Mouse (Mus musculus) regulatory T cell (primary cell): ENCODE results near the gene Slc45a3.

ENCODE experiments used
- in situ Hi-C: fragments of 300-600 bp; cut with MboI, MseI; formaldehyde crosslinking; loops from one replicate; pipeline ENCODE4 v1.15.1; 2025; ENCODE audit warnings: high pct_unique_total_duplicates

Slc45a3 gene

DNA sequence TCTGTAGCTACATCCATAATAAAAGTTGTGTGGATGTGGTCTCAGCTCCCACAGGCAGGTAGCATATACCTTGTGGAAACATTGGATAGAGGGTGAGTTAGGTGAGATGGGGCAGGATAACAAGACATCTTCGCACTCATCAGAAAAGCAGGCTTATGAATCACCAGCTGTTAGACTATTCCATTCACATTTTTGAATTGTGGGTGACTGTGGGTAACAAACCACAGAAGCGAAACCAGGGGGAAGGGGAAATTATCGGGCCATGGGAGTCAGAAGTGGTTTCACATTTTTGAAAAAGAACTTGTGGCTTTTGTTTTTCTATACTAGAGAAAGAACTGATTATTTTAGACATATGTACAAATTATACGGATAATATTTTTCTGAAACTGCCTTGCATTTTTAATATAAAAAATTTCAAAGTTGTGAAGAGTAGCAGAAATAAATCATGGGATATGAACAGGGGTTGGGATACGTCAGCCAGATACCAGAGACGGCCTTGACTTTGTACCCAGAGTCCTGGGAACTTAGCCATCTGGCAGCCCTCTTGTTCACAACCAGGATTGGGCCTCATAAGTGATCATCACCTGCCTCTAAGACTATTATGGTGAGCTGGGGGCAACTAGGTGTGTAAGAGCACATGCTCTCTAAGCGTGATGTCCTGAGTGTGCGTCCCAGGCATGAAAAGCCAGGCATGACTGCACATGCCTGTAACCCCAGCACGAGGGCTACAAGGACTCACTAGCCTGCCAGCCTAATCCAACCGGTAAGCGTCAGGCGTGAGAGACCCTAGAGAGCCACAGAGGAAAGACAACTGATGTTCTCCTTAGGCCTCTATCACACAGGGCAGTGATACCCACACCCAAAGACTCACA is 30.6 kb downstream of the Slc45a3 start:
- in situ Hi-C loops, result no loop called here

DNA sequence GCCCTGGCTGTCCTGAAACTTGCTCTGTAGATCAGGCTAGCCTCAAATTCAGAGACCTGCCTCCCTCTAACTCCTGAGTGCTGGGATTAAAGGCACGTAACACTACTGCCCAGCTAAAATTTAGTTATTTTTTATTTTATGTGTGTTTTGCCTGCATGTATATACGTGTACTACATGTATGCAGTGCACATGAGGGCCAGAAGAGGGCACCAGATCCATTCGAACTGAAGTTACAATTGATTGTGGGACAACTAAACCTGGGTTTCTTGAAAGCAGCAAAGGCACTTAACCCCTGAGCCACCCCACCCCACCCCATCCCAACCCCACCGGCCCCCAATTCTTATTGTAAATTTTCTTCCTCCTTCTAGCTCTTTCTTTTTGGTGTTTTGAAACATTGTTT is 32.3 kb downstream of the Slc45a3 start:
- in situ Hi-C loops, result loop anchor here (5.0 kb wide), 2 partner anchors 52 to 112 kb away; no protein-coding TSS in a partner anchor

DNA sequence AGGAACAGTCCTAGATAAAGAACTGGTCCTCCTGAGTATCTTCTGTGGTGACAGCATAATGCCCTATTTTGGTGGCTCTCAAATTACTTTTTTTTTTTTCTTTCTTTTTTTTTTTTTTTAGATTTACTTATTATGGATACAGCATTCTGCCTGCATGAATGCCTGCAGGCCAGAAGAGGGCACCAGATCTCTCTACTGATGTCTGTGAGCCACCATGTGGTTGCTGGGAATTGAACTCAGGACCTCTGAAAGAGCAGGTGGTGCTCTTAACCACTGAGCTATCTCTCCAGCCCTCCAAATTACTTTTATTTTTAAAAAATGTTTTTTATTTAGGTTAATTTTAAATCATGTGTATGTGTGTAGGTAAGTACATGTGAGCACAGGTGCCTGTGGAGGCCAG is 37.7 kb downstream of the Slc45a3 start:
- in situ Hi-C loops, result no loop called here

DNA sequence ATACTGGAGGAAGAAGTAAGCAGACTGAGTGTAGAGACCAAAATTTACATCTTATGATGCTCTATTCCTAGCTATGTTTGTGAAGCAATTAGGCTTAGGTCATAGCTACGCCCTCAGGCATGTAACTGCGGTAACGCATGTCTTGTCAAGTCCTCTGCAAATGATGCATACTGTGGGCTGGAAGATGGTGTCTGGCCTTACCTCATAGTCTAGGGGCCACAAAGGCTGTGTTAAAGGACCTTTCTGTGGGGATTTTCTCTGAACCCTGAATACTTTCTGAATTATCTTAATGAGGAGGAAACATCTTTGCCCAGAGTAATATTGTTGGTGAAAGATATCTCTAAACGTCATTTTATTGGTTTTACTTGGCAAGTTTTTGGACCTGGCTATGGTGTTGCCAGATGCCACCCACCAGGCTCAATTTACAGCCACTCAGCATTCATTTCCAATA is 39.1 kb downstream of the Slc45a3 start:
- in situ Hi-C loops, result no loop called here

DNA sequence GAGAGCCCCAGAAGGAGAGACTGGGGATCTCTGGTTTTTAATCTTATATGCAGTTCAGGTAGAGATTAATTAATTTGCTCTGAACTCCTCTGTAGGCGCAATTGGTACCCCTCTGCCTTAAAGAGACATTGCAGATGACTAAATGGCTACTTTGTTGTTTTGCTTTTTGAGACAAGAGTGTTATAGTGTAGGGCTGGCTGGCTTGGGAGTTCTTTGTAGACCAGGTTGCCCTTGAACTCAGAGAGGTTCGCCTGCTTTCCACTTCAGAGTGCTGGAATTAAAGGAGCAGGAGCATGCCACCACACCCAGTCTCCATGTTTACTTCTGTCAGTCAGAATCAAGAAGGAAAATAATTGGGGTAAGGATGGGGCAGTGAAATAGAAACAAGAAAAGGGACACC is 40.3 kb downstream of the Slc45a3 start:
- in situ Hi-C loops, result no loop called here

DNA sequence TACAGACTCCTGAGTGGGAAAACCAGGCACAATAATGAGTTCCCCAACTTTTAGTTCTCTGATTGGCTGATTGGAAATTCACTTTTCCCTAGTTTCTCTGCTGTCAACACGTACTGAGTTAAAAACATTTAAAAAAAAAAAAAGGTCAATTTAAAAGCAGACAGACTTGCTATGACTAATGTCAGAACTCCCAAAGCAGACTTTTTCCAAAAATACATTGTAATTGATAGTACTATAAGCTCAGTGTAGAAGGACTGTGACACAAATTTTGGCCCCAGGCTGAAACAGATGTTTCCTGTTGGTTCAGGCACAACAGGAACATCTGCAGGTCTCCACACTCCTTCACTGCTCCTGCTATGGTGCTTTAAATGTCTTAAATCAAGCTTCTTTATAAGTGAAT is 41.0 kb downstream of the Slc45a3 start:
- in situ Hi-C loops, result no loop called here

DNA sequence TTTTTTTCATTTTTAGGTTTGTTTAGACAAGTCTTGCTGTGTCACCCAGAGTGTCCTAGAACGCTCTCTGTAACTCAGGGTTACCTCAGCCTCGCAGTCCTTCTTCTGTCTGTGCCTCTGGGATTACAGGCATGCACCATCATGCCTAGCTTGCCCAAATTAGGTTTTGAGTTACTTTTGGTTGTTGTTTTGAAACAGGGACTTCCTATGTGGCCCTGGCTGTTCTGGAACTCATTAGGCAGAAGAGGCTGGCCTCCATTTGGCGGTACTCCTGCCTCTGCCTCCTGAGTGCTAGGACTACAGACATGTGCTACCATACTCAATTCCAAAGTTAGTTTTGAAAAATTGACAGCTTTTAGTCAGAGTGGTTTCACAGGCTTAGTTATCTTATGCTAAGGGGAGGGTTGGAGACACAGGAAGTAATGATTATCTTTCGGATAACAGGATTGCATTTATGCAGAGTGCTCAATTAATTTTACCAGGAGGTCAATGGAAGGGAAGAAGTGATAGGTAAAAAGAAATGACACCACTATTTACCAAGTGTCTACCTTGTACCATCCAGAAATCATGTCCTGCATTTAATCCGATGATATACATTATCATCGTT is 41.9 kb downstream of the Slc45a3 start:
- in situ Hi-C loops, result no loop called here

DNA sequence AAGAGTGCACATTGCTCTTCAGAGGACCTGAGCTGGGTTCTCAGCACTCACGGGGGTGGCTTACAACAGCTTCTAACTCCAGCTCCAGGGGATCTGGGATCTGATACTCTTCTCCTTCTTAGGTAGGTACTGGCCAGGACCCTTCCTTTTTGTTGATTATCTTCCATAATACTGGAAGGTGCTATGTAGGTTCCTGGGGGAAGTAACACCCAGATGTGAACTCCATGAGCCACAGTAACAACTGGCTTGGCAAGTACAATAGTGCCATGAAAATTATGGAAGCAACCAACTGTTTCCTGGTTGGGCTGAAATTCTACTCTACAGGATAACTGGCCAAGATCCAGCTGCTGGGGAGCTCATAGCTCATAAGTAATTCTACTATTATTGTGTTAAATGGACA is 42.7 kb downstream of the Slc45a3 start:
- in situ Hi-C loops, result no loop called here

DNA sequence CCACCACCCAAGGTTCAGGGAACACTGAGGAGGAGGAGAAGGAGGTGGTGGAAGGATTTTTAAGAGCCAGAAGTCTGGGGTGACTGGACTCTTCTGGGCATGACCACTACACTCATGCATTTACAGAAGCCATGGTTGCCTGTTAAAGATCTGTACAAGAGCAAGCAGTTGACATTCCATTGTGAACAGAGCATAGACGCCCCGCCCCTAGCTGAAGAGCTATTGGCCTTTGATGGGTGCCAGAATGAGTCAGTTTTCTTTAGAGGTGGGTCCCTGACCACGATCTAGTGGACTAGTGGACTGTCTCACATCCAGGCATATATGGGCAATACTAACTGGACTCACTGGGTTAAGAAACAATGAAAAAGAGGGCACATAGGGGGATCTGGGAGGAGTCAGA is 43.3 kb downstream of the Slc45a3 start:
- in situ Hi-C loops, result no loop called here

DNA sequence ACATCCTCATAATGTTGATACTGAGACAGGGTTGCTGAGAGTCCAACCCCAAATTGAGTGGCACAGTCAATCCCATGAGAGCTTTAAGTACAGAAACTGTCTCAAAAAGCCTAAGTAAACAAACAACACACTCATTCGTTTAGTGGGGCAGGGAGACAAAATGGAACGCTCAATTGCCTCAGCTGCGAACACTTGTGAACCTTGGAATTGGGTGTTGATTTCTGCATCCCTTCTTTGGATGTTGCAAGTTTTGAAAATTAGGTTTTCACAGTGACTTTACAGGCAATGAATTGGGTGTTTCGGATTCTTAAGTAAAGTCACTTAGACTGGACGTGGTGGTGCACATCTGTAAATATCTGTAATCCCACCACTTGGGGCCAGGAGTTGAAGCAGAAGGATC is 44.0 kb downstream of the Slc45a3 start:
- in situ Hi-C loops, result no loop called here

DNA sequence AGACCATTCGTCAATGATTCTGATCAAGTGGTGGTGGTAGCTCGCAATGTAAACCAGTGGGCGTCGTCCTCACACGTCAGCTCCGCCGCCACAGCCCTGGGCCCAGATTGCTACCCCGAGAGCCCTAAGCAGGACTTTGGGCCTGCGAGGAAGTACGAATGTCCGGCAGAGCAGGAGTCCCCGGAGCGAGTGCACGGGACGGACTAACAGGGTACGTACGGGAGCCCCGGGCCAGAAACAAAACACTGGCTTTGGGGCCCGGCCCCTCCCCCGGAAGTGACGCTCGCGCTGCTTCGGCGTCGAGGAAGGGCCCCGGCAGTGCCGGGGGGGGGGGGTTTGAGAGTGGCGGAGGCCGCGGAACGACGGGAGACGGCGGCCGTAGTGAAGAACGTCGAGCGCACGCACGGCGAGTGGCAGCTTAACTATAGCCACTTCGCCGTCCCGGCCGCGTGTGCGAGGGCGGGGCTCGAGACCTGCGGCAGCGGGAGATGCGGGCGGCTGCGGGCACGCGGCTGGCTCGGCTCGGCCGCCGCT is 44.6 kb downstream of the Slc45a3 start, which contains the start of gene Elk4:
Gene Elk4 (plus strand): TSS at position 326 of the 534 bp plus-strand sequence.
- in situ Hi-C loops, result no loop called here

DNA sequence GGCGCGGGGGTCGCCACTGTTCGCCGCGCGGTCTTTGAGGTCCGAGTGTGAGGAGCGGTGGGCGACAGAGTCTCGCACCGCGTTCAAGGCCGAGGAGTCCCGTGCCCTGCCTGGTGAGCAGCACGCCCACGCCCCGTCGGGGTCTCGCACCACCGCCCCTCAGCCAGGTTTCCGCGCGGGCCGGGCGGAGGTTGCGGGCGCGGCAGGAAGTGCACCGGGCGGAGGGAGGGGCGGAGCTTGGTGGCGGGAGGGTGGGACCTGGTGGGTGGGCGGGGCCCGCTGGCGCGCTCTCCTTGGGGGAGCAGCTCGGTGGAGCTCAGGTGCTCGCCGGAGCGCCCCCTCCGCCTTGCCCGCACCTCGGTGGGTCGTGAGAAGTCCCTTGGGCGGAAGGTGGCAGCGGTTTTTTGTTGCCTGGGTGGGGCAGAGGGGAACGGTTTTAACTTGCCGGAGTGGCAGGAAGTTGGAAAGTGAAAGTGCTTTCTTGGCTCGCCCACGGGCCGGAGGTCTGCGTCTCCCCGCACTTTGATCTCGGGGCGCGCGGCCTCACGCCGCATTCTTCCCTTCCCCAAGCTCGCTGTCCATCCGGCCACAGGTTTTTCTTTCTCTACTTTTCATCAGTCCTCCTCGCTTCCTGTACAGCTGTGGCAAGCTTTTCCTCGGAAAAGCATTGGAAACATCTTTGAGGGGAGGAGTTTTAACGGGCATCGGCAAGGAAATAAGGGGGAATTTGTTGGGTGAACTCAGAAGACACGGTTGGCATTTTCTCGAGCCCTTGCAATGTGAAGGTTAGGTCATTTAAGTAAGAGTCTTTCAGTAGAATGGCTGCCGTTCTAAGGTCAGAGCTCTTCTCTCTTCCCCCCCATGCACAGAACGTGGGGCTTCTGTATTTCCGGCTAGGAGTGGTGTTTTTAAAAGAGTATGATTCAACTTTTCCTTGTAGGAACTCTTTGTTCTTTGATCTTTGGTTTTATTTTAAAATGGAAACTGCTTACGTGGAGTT is 45.4 kb downstream of the Slc45a3 start:
- in situ Hi-C loops, result no loop called here

DNA sequence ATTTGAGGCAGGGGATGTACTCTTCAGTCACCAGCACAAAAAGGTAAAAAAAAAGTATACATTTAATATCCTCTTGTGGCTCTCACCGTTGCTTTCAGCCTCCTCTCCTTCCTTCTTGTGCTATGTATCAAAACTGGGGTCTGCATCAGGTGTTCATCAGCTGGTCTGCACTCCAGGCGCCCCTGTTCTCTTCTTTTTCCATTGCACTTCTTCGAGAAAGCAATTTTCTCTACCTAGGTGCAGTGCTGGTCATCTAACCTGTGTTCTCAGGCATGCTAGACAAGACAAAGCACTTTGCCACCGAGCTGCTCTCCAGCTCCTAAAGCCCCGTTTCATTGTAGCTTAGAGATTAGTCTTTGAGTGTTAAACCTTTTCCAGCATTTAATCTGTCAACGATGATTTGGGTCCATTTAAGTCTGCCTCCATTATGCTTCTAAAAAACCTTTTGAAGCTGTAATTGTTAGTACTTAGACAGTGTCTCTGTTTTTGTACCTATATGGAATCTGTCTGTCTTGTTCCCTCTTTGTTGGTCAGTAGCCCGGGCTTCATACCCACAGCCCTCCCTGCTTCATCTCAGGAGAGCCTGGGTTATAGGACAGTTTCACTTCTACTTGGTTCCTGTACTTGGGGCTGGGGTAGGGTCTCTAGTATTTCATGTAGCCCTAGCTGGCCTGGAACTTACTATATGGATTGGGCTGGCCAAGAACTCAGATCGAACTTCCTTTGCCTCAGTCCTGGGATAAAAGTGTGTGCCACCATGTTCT is 46.3 kb downstream of the Slc45a3 start:
- in situ Hi-C loops, result no loop called here

DNA sequence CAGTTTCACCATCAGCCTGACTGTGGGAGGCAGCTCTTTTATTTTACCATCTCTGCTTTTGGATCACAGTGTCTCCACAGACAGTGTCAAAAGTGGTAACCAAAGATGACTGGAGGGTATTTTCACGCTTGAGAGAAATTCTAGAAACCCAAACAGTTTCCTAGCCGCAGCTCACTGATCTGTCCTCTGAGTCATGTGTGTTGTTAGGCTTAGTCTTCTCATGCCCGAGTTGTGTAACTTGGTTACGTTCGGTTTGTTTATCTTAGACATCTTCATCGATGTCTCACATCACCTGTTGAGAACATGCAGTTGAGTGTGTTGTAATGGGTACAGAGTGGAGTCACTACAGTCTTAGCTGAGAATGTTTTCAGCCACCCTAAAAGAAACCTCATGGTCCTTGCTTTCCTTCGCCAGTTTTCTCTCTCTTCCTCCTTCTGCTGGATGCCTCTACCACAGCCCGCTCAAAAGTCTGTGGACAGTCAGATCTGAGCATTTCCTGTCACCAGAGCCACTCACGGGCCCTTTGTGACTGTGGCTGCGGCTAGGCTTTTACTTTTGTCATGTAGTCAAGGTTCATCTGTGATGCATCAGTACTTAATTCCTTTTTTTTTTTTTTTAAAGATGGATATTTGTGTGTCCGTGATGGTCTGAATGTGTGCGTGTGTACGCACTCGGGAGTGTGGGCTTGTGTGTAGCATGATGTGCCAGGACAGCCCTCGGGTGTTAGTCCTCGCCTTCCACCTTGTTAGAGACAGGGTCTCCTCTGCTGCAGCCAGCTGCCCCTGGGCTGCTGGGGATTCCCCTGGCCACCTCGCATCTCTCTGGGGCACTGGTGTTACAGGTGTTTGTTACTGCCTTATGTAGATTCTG is 48.1 kb downstream of the Slc45a3 start:
- in situ Hi-C loops, result loop anchor here (5.0 kb wide), 1 partner anchor 1001 kb away; no protein-coding TSS in a partner anchor

DNA sequence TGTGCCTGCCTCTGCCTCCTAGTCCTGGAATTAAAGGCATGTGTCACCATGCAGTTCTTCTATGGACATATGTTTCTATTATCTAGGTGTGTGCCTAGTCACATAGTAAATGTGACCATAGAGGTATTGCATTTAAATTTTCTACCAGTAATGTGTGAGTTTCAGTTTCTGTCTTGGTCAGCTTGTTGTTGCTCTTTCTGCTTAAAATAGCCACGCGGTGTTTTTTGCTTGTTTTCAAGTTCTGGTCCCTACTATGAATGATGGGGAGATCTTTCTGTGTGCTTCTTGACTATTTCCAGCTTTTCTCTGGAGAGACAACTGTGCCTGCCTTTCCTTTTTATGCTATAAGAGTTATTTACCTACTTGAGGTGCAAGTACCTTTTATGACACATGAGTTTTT is 49.0 kb downstream of the Slc45a3 start:
- in situ Hi-C loops, result loop anchor here (5.0 kb wide), 1 partner anchor 1001 kb away; no protein-coding TSS in a partner anchor

DNA sequence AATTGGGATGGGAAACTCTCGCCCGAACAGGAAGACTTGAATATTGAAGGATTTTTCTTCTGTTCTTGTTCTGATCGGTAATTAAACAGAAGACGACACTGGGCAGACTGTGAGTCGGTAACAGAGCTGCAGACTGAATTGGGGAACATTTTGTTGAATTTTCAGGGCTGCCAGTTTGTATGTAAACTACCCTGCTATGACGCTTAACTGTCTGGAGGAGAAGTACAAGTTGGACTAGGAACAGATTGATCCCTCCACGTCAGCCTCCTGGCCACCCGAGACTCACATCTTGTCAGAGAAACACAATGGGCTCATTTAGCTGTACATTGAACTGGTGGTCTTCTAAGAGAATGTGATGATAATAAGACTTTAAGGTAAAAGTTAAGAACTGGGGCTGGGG is 50.1 kb downstream of the Slc45a3 start:
- in situ Hi-C loops, result loop anchor here (5.0 kb wide), 1 partner anchor 999 kb away; no protein-coding TSS in a partner anchor

DNA sequence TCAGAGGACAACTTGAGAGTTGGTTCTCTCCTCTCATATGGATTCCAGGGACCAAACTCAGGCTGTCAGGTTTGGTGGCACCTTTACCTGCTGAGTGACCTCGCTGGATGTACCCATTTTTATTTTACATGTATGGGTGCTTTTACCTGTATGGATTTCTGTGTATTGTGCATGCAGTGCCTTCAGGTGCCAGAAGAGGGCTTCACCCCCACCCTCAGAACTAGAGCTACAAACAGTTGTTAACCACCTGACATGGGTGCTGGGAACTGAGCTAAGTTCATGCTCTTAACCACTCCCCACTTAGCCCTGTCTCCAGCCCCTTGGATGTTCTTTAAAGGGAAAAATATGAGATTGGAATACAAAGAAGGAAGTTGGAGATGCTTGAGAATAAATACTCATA is 52.0 kb downstream of the Slc45a3 start:
- in situ Hi-C loops, result loop anchor here (5.0 kb wide), 1 partner anchor 998 kb away; no protein-coding TSS in a partner anchor

DNA sequence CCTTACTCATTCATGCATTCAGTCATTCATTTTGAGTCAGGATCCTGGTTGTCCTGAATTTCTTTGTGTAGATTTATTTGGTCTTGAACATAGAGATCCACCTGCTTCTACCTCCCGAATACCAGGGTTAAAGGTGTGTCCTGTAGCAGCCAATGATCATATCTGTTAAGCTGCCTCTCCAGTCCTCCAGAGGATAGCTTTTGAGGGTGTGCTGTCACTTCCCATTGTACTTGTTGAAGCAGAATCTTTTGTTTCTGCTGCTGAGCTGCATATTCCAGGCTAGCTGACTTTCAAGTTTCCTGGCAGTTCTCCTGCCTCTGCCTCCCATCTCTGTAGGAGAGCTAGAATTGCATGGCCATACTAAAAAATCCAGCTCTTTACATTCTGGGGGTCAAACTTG is 53.9 kb downstream of the Slc45a3 start:
- in situ Hi-C loops, result no loop called here

DNA sequence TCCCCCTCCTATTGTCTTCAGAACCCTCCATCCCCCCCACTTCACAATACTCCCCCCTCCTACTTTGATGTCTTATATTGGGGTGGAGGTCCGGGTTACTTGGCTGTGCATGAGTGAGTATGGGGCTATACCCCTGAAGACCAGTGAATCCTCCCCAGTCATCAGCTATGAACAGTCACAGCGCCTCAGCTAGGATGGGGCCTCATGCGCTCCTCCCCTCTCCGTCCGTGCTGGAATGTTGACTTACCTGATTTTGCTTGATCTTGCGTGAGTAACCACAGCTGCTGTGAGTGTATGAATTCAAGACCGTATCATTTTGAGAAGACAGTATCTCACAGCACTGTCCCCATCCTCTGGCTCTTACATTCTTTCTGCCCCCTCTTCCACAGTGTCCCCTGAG is 57.1 kb downstream of the Slc45a3 start:
- in situ Hi-C loops, result no loop called here

DNA sequence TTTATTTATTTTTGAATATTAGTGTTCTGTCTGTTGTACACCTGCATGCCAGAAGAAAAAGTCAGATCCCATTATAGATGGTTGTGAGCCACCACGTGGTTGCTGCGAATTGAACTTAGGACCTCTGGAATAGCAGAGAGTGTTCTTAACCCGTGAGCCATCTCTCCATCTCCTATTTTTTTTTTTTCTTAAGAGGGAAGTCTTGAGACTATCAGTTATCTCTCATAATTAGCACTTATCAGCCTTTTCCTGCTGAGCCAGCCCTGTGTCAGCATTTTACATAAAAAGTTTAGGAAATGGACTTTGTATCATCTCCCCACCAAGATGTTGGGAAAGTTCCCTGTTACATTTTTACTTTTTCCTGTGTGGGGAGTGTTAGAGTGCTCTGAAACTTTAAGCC is 59.3 kb downstream of the Slc45a3 start:
- in situ Hi-C loops, result no loop called here
